Mouse (Mus musculus) kidney, postnatal 10 days (tissue): ENCODE measurements at regions not wholly inside any gene's neighbourhood (a gene's known extent, or its start where the extent isn't known, plus 50 kb on each side); places are given as distances from the start of the nearest gene placed in this dataset.

ENCODE experiments used
- DNase-seq: peaks from one replicate; pipeline ENCODE4 v3.0.0; 2021; ENCODE audit warnings: mixed read lengths

- no peak for DNase-seq
These were observed 105.5 kb downstream of the Tpra1 start for GRCm38 (mm10) chr6:89007516-89007915.

GRCm38 (mm10) chr6:89008614-89009171, 106.6 kb downstream of the Tpra1 start:
- DNase-seq, result peak; percentile 80

DNA sequence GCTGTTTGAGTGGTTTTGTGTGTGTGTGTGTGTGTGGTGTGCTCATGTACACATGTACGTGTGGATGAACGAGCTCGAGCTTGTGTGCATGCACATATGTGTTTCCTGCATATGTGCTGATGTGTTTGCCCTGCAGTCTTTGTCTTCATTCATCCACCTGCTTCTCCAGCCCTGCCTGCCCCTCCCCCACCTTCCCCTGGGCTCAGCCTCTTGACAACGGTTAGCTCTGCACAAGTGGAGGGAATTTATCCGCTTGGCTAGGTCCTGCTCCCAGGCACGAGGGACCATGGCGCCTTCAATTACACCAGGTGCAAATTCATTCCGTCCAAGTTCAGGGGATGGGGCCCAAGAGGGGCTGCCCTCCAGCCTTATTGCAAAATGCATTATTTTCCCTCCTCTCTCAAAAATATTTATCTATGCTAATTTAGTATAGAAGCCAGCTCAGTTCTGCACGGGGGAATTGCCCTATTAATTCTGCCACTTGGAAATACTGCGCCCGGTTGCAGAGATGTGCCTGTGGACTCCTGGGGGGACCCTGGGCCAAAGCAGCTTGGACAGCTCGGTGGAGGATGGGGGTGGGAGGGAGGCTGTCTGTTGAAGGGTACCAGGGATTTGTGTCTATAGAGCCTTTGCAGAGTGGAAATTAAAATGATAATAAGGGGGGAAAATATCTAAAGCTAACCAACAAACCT, 111.1 kb downstream of the Tpra1 start:
- DNase-seq, result peak; percentile 47

GRCm38 (mm10) chr6:89013690-89014061, 111.6 kb downstream of the Tpra1 start:
- DNase-seq, result no peak

GRCm38 (mm10) chr6:89024101-89024650, 122.1 kb downstream of the Tpra1 start:
- DNase-seq, result no peak

GRCm38 (mm10) chr6:89033433-89034298, 131.6 kb downstream of the Tpra1 start:
- DNase-seq, result peak; percentile 10

GRCm38 (mm10) chr6:89034455-89034854, 132.4 kb downstream of the Tpra1 start:
- DNase-seq, result no peak

DNA sequence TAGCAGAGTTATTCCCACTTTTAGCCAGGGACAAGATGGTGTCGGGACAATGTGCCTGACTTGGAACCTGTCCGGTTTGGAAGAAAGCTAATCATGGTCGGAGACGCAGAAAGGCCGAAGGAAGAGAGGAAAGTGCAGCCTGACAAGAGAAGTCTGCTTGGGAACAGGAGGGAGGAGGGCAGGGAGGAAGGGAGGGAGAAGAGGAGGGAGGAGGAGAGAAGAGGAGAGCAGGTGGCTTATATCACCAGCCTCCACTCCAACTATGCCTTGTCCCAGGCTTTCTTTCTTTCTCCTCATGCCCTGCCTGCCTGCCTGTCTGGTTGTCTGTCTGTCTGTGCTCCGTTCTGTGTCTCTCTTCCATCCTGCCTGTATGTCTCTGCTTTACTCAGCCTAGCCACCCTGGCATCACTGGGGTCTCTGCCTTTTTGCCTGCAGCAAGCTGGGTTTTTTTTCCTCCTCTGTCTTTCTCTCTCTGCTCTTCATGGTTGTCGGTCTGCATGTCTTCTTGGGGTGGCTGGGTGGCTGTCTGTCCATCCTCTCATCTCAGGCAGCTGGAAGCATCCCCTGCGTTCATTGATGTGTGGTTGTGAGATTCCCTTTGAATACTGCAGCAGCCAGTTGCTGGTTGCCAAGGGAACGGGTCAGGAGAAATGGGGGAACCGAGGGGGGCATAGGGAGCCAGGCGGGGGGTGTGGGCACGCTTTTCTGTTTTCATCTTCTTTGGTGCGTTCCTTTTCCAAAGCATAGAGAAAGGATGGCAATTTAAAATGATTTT, 133.2 kb downstream of the Tpra1 start:
- peak; percentile 39 for DNase-seq

- DNase-seq, result no peak
These were observed 133.7 kb downstream of the Tpra1 start for GRCm38 (mm10) chr6:89035836-89036156.

DNA sequence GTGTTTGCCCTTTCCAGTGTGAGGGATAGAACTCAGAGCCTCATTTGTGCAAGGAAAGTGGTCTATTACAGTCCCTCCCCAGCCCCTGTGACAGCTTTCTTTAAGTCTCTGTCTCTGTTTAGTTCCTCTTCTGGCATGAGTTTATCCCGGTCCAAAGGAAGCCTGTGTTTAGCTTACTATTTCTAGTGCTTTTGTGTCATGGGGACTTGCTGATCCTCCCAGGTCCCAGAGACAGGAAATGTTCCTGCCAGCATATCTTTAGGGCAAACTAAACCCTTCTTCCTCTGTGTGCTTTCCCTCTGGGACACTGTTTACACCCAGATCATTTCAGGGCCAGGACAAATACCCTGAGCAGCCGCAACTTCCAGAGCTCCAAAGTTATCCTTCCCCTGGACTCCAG, 135.3 kb downstream of the Tpra1 start:
- no peak for DNase-seq

DNA sequence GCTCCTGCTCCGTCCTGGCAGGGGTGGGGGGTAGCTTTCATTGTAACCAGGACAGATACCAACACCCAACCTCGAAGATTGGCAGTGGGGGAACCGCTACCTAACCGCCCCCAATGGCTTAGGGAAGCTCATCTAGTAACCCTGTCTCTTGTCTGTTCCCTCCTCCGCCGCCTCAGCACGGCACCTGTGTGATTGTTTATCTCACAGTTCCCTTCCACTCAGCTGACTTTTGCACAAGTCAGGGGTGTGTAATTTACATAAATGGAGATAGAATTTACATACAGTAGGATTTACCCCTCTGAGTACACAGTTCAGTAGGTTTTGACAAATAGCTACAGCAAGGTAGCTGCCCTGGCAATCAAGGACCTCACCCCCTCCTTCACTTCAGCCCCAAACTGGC, 135.8 kb downstream of the Tpra1 start:
- no peak for DNase-seq

- no peak for DNase-seq
These were observed 138.9 kb downstream of the Tpra1 start for GRCm38 (mm10) chr6:89040919-89041318.

GRCm38 (mm10) chr6:89042478-89043239, 140.6 kb downstream of the Tpra1 start:
- no peak for DNase-seq

DNA sequence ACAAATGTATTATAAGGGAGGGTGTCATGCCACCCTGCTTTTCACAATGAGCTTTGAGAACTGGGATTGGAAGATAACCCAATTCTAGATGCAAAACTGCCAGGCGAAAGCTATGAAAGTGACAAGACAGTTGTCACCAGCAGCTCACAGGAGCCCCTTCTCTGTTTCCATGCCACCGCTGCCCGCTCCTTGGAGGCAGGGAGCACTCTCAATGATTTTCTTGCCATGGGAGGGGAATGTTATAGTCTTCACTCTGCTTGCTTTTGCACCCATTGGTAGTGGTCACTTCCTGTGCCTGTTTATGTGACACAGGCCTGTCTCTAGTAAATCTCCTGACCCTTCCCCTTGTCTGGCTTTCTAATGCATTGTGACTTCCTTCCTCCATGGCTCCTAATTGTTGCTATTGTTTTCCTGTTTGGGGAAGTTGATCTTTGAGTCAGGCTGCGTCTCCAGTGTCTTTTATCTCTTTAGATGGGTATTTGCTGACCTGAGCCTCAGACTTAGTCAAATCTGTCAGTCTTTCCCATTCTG, 143.4 kb downstream of the Tpra1 start:
- DNase-seq, result no peak

DNA sequence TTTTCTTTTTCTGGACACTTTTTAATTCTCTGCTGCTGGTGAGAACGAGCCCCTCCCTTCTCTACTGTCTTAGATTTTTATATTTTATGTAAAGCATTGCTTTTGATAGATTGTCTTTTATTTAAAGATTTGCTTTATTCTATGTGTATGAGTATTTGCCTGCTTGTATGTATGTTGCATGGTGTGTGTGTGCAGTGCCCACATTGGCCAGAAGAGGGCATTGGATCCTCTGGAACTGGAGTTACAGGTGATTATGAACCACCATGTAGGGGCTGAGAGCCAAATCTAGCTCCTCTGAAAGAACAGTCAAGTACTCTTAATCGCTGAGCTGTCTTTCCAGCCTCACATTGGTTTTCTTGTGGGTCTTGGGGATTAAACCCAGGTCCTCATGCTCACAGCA, 144.4 kb downstream of the Tpra1 start:
- DNase-seq, result peak; percentile 19

- DNase-seq, result no peak
These were observed 145.7 kb downstream of the Tpra1 start for GRCm38 (mm10) chr6:89047629-89048332.

DNA sequence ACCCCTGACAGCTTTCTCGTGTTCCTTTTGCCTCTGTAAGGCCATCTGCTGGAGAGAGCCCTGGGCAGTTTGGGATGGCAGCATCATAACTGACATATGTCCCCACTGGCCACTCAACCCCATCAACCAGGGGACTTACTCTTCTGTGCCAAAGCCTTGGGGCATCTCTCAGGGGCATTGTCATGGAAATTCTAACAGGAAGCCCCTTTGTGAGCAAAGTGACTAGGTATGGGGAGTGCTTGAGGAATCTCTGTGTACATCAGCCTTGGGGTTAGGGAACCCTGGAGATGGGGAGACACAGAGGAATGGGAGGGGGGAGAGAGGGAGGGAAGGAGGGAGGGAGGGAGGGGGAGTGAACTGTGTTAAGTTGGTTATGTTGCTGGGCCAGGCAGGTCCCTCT, 147.2 kb downstream of the Tpra1 start:
- DNase-seq, result no peak

- DNase-seq, result no peak
These were observed 148.7 kb downstream of the Tpra1 start for GRCm38 (mm10) chr6:89050575-89051270.

GRCm38 (mm10) chr6:89052758-89053460, 150.9 kb downstream of the Tpra1 start:
- DNase-seq, result no peak

- DNase-seq, result no peak
These were observed 152.0 kb downstream of the Tpra1 start for GRCm38 (mm10) chr6:89054060-89054459.
